Comparison of ENCODE assay signal across 7 mouse cellular contexts in the genomic region with DNA sequence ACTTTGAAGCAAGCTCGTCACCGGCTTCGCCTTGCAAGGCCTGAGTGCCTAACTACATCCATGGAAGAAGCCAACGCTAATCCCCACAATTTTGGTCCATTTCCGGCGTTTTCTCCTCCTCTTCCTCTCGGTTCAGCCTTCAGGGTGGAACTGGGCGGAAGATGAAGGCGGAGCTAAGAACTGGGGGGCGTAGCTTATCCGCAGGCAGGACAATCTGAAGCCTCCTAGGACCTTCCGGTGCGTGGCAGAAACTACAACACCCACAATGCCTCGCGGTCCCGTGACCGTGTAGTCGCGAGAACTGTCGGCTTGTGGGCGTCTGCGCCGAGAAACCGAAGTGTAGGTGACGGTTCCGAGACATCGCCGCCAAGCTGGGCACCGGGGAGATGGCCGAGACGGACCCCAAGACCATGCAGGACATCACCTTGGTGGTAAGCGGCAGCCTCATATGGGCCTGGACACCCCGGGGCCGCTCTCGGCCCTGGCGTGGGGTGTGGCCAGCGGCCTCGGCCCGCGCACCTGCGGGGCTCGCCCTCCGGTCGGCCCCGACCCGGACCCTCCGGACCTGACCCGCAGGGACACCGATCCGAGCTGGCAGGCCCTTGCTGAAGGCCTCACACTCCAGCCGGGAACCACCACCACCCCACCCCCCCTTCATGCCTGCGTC. TPM values are rescaled to one million over a fixed set of nuclear protein-coding genes. Genes with fewer than 3 reads are reported as not detected.
A peak's percentile ranks its signal among the peaks of the same experiment; 100 is the strongest.
DNase-seq lines count a peak whose midpoint lies in the region; ATAC-seq lines count a peak whose summit lies in the region.

A gene (plus strand): TSS at position 299 of the 667 bp plus-strand sequence.

- 0 out of 2 replicates have a peak, but pooled peaks cover 2% of the 10 kb centered on the region for H3K27me3 ChIP-seq in intestine, embryonic 15.5 days (replicated peaks)
- H3K27me3 ChIP-seq in midbrain, embryonic 10.5 days (ENCODE audit: low read depth, poor library complexity, severe bottlenecking) = peaks cover 22% of the 10 kb centered on the region; the same call in 1 of the 2 replicates

- 2% methylated on average over 52 of the region's 52 CpGs for WGBS in intestine, embryonic 15.5 days
- WGBS in midbrain, embryonic 10.5 days = 2% methylated on average over 52 of the region's 52 CpGs

- H3K4me3 ChIP-seq in intestine, embryonic 15.5 days (replicated peaks) = peak within 1 kb of the TSS; percentile 99
- peak within 1 kb of the TSS; percentile 99 for H3K4me3 ChIP-seq in midbrain, embryonic 10.5 days

- peaks cover 21% of the 10 kb centered on the region for H3K36me3 ChIP-seq in intestine, embryonic 15.5 days
- peaks cover 36% of the 10 kb centered on the region for H3K36me3 ChIP-seq in midbrain, embryonic 10.5 days

- intact Hi-C loops in gastrocnemius, postnatal 36 days (cut with DNase I) = no loop called here
- intact Hi-C loops in left cerebral cortex, postnatal 25 days (cut with DNase I) = no loop called here

- H3K9me3 ChIP-seq in intestine, embryonic 15.5 days = no peaks in the 10 kb centered on the region
- 0 out of 2 replicates have a peak, but pooled peaks cover 5% of the 10 kb centered on the region for H3K9me3 ChIP-seq in midbrain, embryonic 10.5 days (replicated peaks)

- DNase-seq in adrenal gland, adult 2 months = peak; percentile 98
- peak; percentile 92 for DNase-seq in embryo, embryonic 11.5 days (ENCODE audit: low read depth, low spot score)
- DNase-seq in gastrocnemius, postnatal 36 days = peak; percentile 96 to 97
- peak; percentile 97 to 98 for DNase-seq in left cerebral cortex, postnatal 25 days (ENCODE audit: low spot score in 2 of 2)
- peak; percentile 96 for DNase-seq in midbrain, embryonic 10.5 days (ENCODE audit: low spot score)
- peak; percentile 92 for DNase-seq in right cerebral cortex, postnatal 4 days

- H3K9ac ChIP-seq in intestine, embryonic 15.5 days = peak within 1 kb of the TSS; percentile 92

- H3K27ac ChIP-seq in intestine, embryonic 15.5 days = peak within 1 kb of the TSS; percentile 59; the same call in 1 of the 2 replicates
- peak within 1 kb of the TSS; percentile 91 for H3K27ac ChIP-seq in midbrain, embryonic 10.5 days (replicated peaks)

- ATAC-seq in intestine, embryonic 15.5 days = peak; percentile 99

- peaks cover 10% of the 10 kb centered on the region for H3K4me1 ChIP-seq in intestine, embryonic 15.5 days (replicated peaks)
- H3K4me1 ChIP-seq in midbrain, embryonic 10.5 days = peaks cover 9% of the 10 kb centered on the region

- H3K4me2 ChIP-seq in intestine, embryonic 15.5 days (replicated peaks) = peak within 1 kb of the TSS; percentile 61

RNA-seq across cellular contexts. Expression of the gene that starts here (rescaled TPM):
- total RNA-seq in adrenal gland, adult 2 months (2021) = 100 to 1,000 TPM; 215 to 223 TPM
- polyA plus RNA-seq in adrenal gland, adult 2 months (2012; rRNA removed) = 33.1 and 38.3 TPM in 2 replicates
- total RNA-seq in gastrocnemius, postnatal 36 days (2021) = 100 to 1,000 TPM; 131 to 132 TPM
- polyA plus RNA-seq in intestine, embryonic 15.5 days (2015; fragmentation: Nextera tagmentation; extraction: Ambion mirVana) = 272 and 276 TPM in 2 replicates
- 100 to 1,000 TPM; 402 to 432 TPM for total RNA-seq in left cerebral cortex, postnatal 25 days (2021)
- polyA plus RNA-seq in midbrain, embryonic 10.5 days (2016; fragmentation: Nextera tagmentation; extraction: Ambion mirVana) = 267 and 315 TPM in 2 replicates

Comparison
In these comparisons a context has a peak if more than half of its experiments do, and no peak if none do; other contexts are left out.
1. Peak in every context shown above with its lines: DNase-seq, ATAC-seq, H3K4me3 ChIP-seq and H3K27ac ChIP-seq.